Mouse (Mus musculus) CD4-positive naive resting alpha-beta T cell, adult 76 days (primary cell): ENCODE data around the gene Majin. TPM values are rescaled to one million over a fixed set of nuclear protein-coding genes. Genes with fewer than 3 reads are reported as not detected.

Experiments
- total RNA-seq: library from RNA; stranded (reverse); gene quantifications from one replicate; pipeline ENCODE4 v1.2.4, GENCODE M21; 2023

The Majin gene
- total RNA-seq: not detected

GRCm38 (mm10) chr19:6184131-6184530, at the start of gene Majin:
TSS of gene Majin (plus strand) at chr19:6184388.

GRCm38 (mm10) chr19:6140678-6141393, 43.4 kb upstream of the Majin start, which contains the start of gene Batf2:
TSS of gene Batf2 (plus strand) at chr19:6140983.

GRCm38 (mm10) chr19:6141394-6141749, 42.8 kb upstream of the Majin start, which contains the start of gene Arl2:
TSS of gene Arl2 (minus strand) at chr19:6141548.

GRCm38 (mm10) chr19:6226135-6226534, 41.9 kb downstream of the Majin start, which contains the start of gene Gpha2:
TSS of gene Gpha2 (plus strand) at chr19:6226380.

GRCm38 (mm10) chr19:6235084-6236052, 51.2 kb downstream of the Majin start, which contains the start of gene Ppp2r5b:
TSS of gene Ppp2r5b (minus strand) at chr19:6235872.

GRCm38 (mm10) chr19:6241274-6242107, 57.3 kb downstream of the Majin start, which contains the start of gene Atg2a:
TSS of gene Atg2a (plus strand) at chr19:6241668.

Other genes starting within 250 kb of the Majin start
- 53.3 TPM for gene Pola2, start 220.2 kb upstream of the Majin start, total RNA-seq
- gene Slc22a20, start 198.2 kb upstream of the Majin start, total RNA-seq: not detected
- 109 TPM for gene Capn1, start 168.5 kb upstream of the Majin start, total RNA-seq
- gene Syvn1, start 137.8 kb upstream of the Majin start, total RNA-seq: 59.7 TPM
- 18.5 TPM for gene Mrpl49, start 126.6 kb upstream of the Majin start, total RNA-seq
- 3,209 TPM for gene Fau, start 126.5 kb upstream of the Majin start, total RNA-seq
- 10.9 TPM for gene Znhit2, start 123.2 kb upstream of the Majin start, total RNA-seq
- 17.4 TPM for gene Tm7sf2, start 116.0 kb upstream of the Majin start, total RNA-seq
- gene Vps51, start 107.2 kb upstream of the Majin start, total RNA-seq: 112 TPM
- gene Tmem262, start 104.4 kb upstream of the Majin start, total RNA-seq: not detected
- gene Gm28374, start 102.1 kb upstream of the Majin start, total RNA-seq: not detected
- 58.2 TPM for gene Zfpl1, start 99.4 kb upstream of the Majin start, total RNA-seq
- 0.91 TPM for gene Cdca5, start 99.4 kb upstream of the Majin start, total RNA-seq
- not detected for gene AC131692.1, start 90.0 kb upstream of the Majin start, total RNA-seq
- not detected for gene Naaladl1, start 78.6 kb upstream of the Majin start, total RNA-seq
- 5.0 TPM for gene Sac3d1, start 65.7 kb upstream of the Majin start, total RNA-seq
- gene Snx15, start 56.1 kb upstream of the Majin start, total RNA-seq: 27.8 TPM
- gene Batf2, start 43.4 kb upstream of the Majin start, total RNA-seq: 0.41 TPM
- gene Arl2, start 42.8 kb upstream of the Majin start, total RNA-seq: 20.1 TPM
- gene Gpha2, start 42.0 kb downstream of the Majin start, total RNA-seq: not detected
- 17.5 TPM for gene Ppp2r5b, start 51.5 kb downstream of the Majin start, total RNA-seq
- gene Atg2a, start 57.3 kb downstream of the Majin start, total RNA-seq: 229 TPM
- gene Ehd1, start 92.3 kb downstream of the Majin start, total RNA-seq: 37.0 TPM
- 4.9 TPM for gene Cdc42bpg, start 122.1 kb downstream of the Majin start, total RNA-seq
- gene Men1, start 150.6 kb downstream of the Majin start, total RNA-seq: 22.2 TPM
- gene Map4k2, start 156.7 kb downstream of the Majin start, total RNA-seq: 519 TPM
- gene Sf1, start 179.3 kb downstream of the Majin start, total RNA-seq: 1,178 TPM
- 47.7 TPM for gene Pygm, start 200.0 kb downstream of the Majin start, total RNA-seq
- gene Rasgrp2, start 215.0 kb downstream of the Majin start, total RNA-seq: 801 TPM
- gene Nrxn2, start 234.3 kb downstream of the Majin start, total RNA-seq: 0.64 TPM